Mouse (Mus musculus) forebrain, embryonic 15.5 days (tissue): ENCODE data around the gene Prpf3. TPM values are rescaled to one million over a fixed set of nuclear protein-coding genes. Genes with fewer than 3 reads are reported as not detected.
"Not testable (repeated sequence)": the region's sequence is repeated elsewhere in the genome, so short reads cannot be mapped to it uniquely, and the experiment has no call there.

Source experiments
- ATAC-seq: fragments of 200-750 bp; cut with Nextera tagmentation; replicated peaks from 2 replicates; pipeline ENCODE4 v1.8.0; 2017; ENCODE audit warnings: mild to moderate bottlenecking, moderate TSS enrichment, moderate library complexity
- H3K27ac ChIP-seq: fragments of 300-500 bp; sonication (generic); replicated peaks from 2 replicates; pipeline ENCODE4 v1.5.1; 2015; ENCODE audit warnings: mild to moderate bottlenecking, inconsistent platforms
- H3K27me3 ChIP-seq: fragments of 300-500 bp; sonication (generic); 2 replicates; pipeline ENCODE4 v1.6.1; 2015; ENCODE audit warnings: inconsistent platforms
- H3K36me3 ChIP-seq: fragments of 300-500 bp; sonication (generic); 2 replicates; pipeline ENCODE4 v1.6.1; 2015; ENCODE audit warnings: mild to moderate bottlenecking, inconsistent platforms
- H3K4me1 ChIP-seq: fragments of 300-500 bp; sonication (generic); 2 replicates; pipeline ENCODE4 v1.6.1; 2015; ENCODE audit warnings: inconsistent platforms
- H3K4me2 ChIP-seq: fragments of 300-500 bp; sonication (generic); replicated peaks from 2 replicates; pipeline ENCODE4 v1.6.1; 2015; ENCODE audit warnings: mild to moderate bottlenecking, inconsistent platforms
- H3K4me3 ChIP-seq: fragments of 300-500 bp; sonication (generic); 2 replicates; pipeline ENCODE4 v1.5.1; 2015; ENCODE audit warnings: mild to moderate bottlenecking, inconsistent platforms
- H3K9ac ChIP-seq: fragments of 300-500 bp; sonication (generic); replicated peaks from 2 replicates; pipeline ENCODE4 v1.6.1; 2015; ENCODE audit warnings: mild to moderate bottlenecking, inconsistent platforms
- H3K9me3 ChIP-seq: fragments of 300-500 bp; sonication (generic); 2 replicates; pipeline ENCODE4 v1.6.1; 2016; ENCODE audit warnings: inconsistent platforms
- WGBS: fragments of 180-500 bp; shearing (Covaris S2); methylation state at CpG from one replicate; pipeline ENCODE4 v1.1.7; 2015; ENCODE audit warnings: mixed read lengths; 5-methylcytosine and 5-hydroxymethylcytosine counted together
- polyA plus RNA-seq: library from polyadenylated mRNA; unstranded; fragments of >200 nt; fragmentation: Nextera tagmentation; extraction: Ambion mirVana; gene quantifications from 2 replicates; pipeline ENCODE4 v1.2.1, GENCODE M21; 2015

The Prpf3 gene
- polyA plus RNA-seq, 1 experiment from 2014 or later, result 43.0 TPM

- no peak for ATAC-seq
- Histone ChIP-seq H3K27ac (no peak overlapping the region), H3K4me3 (no peak overlapping the region), H3K9me3 (no peaks in the 10 kb centered on the region), H3K4me1 (no peaks in the 10 kb centered on the region), H3K36me3 (peaks cover 15% of the 10 kb centered on the region; the same call in 1 of the 2 replicates), H3K9ac (no peak overlapping the region), H3K4me2 (no peak overlapping the region), H3K27me3 (no peaks in the 10 kb centered on the region)
- WGBS, result 87% methylated on average over 2 of the region's 2 CpGs
Observed at GRCm38 (mm10) chr3:95808384-95808783, 47.3 kb downstream of the Prpf3 start.

GRCm38 (mm10) chr3:95807630-95808029 lies 48.1 kb downstream of the Prpf3 start:
- ATAC-seq, H3K4me2 ChIP-seq, H3K4me3 ChIP-seq, H3K27ac ChIP-seq, H3K9ac ChIP-seq, H3K4me1 ChIP-seq, H3K27me3 ChIP-seq, H3K9me3 ChIP-seq: not testable (repeated sequence)
- WGBS, result 85% methylated on average over 6 of the region's 6 CpGs
- peaks cover 15% of the 10 kb centered on the region; the same call in 1 of the 2 replicates for H3K36me3 ChIP-seq

GRCm38 (mm10) chr3:95806677-95807076 lies 49.0 kb downstream of the Prpf3 start:
- no peak overlapping the region for H3K27ac ChIP-seq
- no peak overlapping the region for H3K4me3 ChIP-seq
- no peak overlapping the region for H3K4me2 ChIP-seq
- ATAC-seq, result no peak
- no peaks in the 10 kb centered on the region for H3K27me3 ChIP-seq
- no peaks in the 10 kb centered on the region for H3K4me1 ChIP-seq
- H3K9ac ChIP-seq, result no peak overlapping the region
- no peaks in the 10 kb centered on the region for H3K9me3 ChIP-seq
- peaks cover 15% of the 10 kb centered on the region; the same call in 1 of the 2 replicates for H3K36me3 ChIP-seq
- WGBS, result 95% methylated on average over 1 of the region's 1 CpGs

- Histone ChIP-seq H3K27ac (no peak overlapping the region), H3K4me2 (no peak overlapping the region), H3K4me3 (no peak overlapping the region), H3K36me3 (peaks cover 15% of the 10 kb centered on the region; the same call in 1 of the 2 replicates), H3K27me3 (no peaks in the 10 kb centered on the region), H3K4me1 (no peaks in the 10 kb centered on the region), H3K9me3 (no peaks in the 10 kb centered on the region), H3K9ac (no peak overlapping the region)
- WGBS, result 97% methylated on average over 4 of the region's 4 CpGs
- no peak for ATAC-seq
Observed at GRCm38 (mm10) chr3:95803851-95804250, 51.8 kb downstream of the Prpf3 start.

GRCm38 (mm10) chr3:95798756-95799155 lies 56.9 kb downstream of the Prpf3 start:
- ATAC-seq, result no peak
- no peaks in the 10 kb centered on the region for H3K4me1 ChIP-seq
- H3K4me3 ChIP-seq, result no peak overlapping the region
- no peaks in the 10 kb centered on the region for H3K9me3 ChIP-seq
- H3K4me2 ChIP-seq, result no peak overlapping the region
- WGBS, result 93% methylated on average over 4 of the region's 4 CpGs
- no peaks in the 10 kb centered on the region for H3K36me3 ChIP-seq
- no peaks in the 10 kb centered on the region for H3K27me3 ChIP-seq
- no peak overlapping the region for H3K9ac ChIP-seq
- no peak overlapping the region for H3K27ac ChIP-seq

- Histone ChIP-seq H3K9me3 (no peaks in the 10 kb centered on the region), H3K36me3 (no peaks in the 10 kb centered on the region), H3K27ac (no peak overlapping the region), H3K4me2 (no peak overlapping the region), H3K4me3 (no peak overlapping the region), H3K9ac (no peak overlapping the region), H3K27me3 (no peaks in the 10 kb centered on the region), H3K4me1 (no peaks in the 10 kb centered on the region)
- no peak for ATAC-seq
- 91% methylated on average over 1 of the region's 1 CpGs for WGBS
Observed at GRCm38 (mm10) chr3:95794299-95794698, 61.4 kb downstream of the Prpf3 start.

- no peak for ATAC-seq
- Histone ChIP-seq H3K27me3 (no peaks in the 10 kb centered on the region), H3K4me3 (no peak overlapping the region), H3K27ac (no peak overlapping the region), H3K9ac (no peak overlapping the region), H3K4me1 (no peaks in the 10 kb centered on the region), H3K9me3 (no peaks in the 10 kb centered on the region), H3K4me2 (no peak overlapping the region), H3K36me3 (no peaks in the 10 kb centered on the region)
- 78% methylated on average over 2 of the region's 2 CpGs for WGBS
Observed at GRCm38 (mm10) chr3:95793662-95794061, 62.0 kb downstream of the Prpf3 start.

GRCm38 (mm10) chr3:95785501-95785900 lies 70.2 kb downstream of the Prpf3 start:
- peaks cover 65% of the 10 kb centered on the region for H3K36me3 ChIP-seq
- no peak overlapping the region for H3K4me2 ChIP-seq
- no peaks in the 10 kb centered on the region for H3K9me3 ChIP-seq
- ATAC-seq, result no peak
- no peak overlapping the region for H3K4me3 ChIP-seq
- no peak overlapping the region for H3K9ac ChIP-seq
- H3K27me3 ChIP-seq, result no peaks in the 10 kb centered on the region
- WGBS, result 90% methylated on average over 4 of the region's 4 CpGs
- H3K4me1 ChIP-seq, result no peaks in the 10 kb centered on the region
- H3K27ac ChIP-seq, result no peak overlapping the region

Other genes with a start within 250 kb of the Prpf3 start
- gene Ensa, start 230.9 kb downstream of the Prpf3 start, polyA plus RNA-seq, result 112 and 121 TPM in 2 replicates
- 48.1 and 52.4 TPM in 2 replicates for gene Mcl1, start 197.1 kb downstream of the Prpf3 start, polyA plus RNA-seq
- gene Adamtsl4, start 168.0 kb downstream of the Prpf3 start, polyA plus RNA-seq, result 0.45 and 0.56 TPM in 2 replicates
- 8.7 and 9.3 TPM in 2 replicates for gene Ecm1, start 116.3 kb downstream of the Prpf3 start, polyA plus RNA-seq
- gene Tars2, start 95.7 kb downstream of the Prpf3 start, polyA plus RNA-seq, result 48.3 and 50.5 TPM in 2 replicates
- 21.9 and 22.1 TPM in 2 replicates for gene Rprd2, start 37.0 kb downstream of the Prpf3 start, polyA plus RNA-seq
- 294 and 306 TPM in 2 replicates for gene Mrps21, start 15.6 kb upstream of the Prpf3 start, polyA plus RNA-seq
- 4.3 TPM in 2 replicates for gene Ciart, start 26.4 kb upstream of the Prpf3 start, polyA plus RNA-seq
- 12.7 and 14.7 TPM in 2 replicates for gene BC028528, start 36.1 kb upstream of the Prpf3 start, polyA plus RNA-seq
- 31.3 and 39.8 TPM in 2 replicates for gene Aph1a, start 38.1 kb upstream of the Prpf3 start, polyA plus RNA-seq
- gene Car14, start 48.8 kb upstream of the Prpf3 start, polyA plus RNA-seq, result 10.5 and 14.0 TPM in 2 replicates
- gene Anp32e, start 73.4 kb upstream of the Prpf3 start, polyA plus RNA-seq, result 196 and 207 TPM in 2 replicates
- 87.6 and 90.5 TPM in 2 replicates for gene Plekho1, start 140.1 kb upstream of the Prpf3 start, polyA plus RNA-seq
- 64.4 and 65.6 TPM in 2 replicates for gene Vps45, start 202.6 kb upstream of the Prpf3 start, polyA plus RNA-seq
- gene Otud7b, start 248.6 kb upstream of the Prpf3 start, polyA plus RNA-seq, result 8.3 and 9.8 TPM in 2 replicates